Mouse (Mus musculus): Measurements from ENCODE around the gene Tenm3. TPM values are rescaled to one million over a fixed set of nuclear protein-coding genes. Genes with fewer than 3 reads are reported as not detected.

Tenm3 gene
- polyA plus RNA-seq, 1 experiment from 2014 or later = 8.3 TPM

GRCm38 (mm10) chr8:48690665-48691395 is 152.9 kb downstream of the Tenm3 start:
- no peak for ATAC-seq (ENCODE audit: insufficient number of reproducible peaks, insufficient read depth, low FRiP score, low read depth)
- Histone ChIP-seq H3K9me3 (ENCODE audit: control insufficient read depth, low read length) (no peaks in the 10 kb centered on the region), H3K4me3 (ENCODE audit: control insufficient read depth in 1 of 2, insufficient read depth in 1 of 2, low read depth in 1 of 2, low read length in 2 of 2) (no peak overlapping the region), H3K9ac (ENCODE audit: low read length) (no peak overlapping the region), H3K27me3 (ENCODE audit: control insufficient read depth, insufficient read depth, low read length) (no peaks in the 10 kb centered on the region), H3K4me2 (ENCODE audit: low read length) (peak overlapping the region; percentile 21; the same call in 1 of the 2 replicates), H3K27ac (replicated peaks in 1 of 2; ENCODE audit: control insufficient read depth in 1 of 2, insufficient read depth in 1 of 2, low read depth in 2 of 2, low read length in 2 of 2) (no peak overlapping the region), H3K4me1 (ENCODE audit: control insufficient read depth in 2 of 2, insufficient read depth in 2 of 2, low read length in 2 of 2) (peaks cover 6 to 22% of the 10 kb centered on the region in 2 experiments), H3K36me3 (ENCODE audit: control insufficient read depth, insufficient read depth, low read length) (no peaks in the 10 kb centered on the region)
- WGBS = 50% methylated on average over 10 of the region's 10 CpGs

- no peaks in the 10 kb centered on the region for H3K36me3 ChIP-seq (ENCODE audit: control insufficient read depth, insufficient read depth, low read length)
- H3K4me2 ChIP-seq (ENCODE audit: low read length) = no peak overlapping the region
- no peak overlapping the region for H3K4me3 ChIP-seq (ENCODE audit: control insufficient read depth in 1 of 2, insufficient read depth in 1 of 2, low read depth in 1 of 2, low read length in 2 of 2)
- no peak overlapping the region for H3K27ac ChIP-seq (replicated peaks in 1 of 2; ENCODE audit: control insufficient read depth in 1 of 2, insufficient read depth in 1 of 2, low read depth in 2 of 2, low read length in 2 of 2)
- peaks cover 6 to 22% of the 10 kb centered on the region in 2 experiments for H3K4me1 ChIP-seq (ENCODE audit: control insufficient read depth in 2 of 2, insufficient read depth in 2 of 2, low read length in 2 of 2)
- 69% methylated on average over 4 of the region's 4 CpGs for WGBS
- no peaks in the 10 kb centered on the region for H3K9me3 ChIP-seq (ENCODE audit: control insufficient read depth, low read length)
- H3K9ac ChIP-seq (ENCODE audit: low read length) = no peak overlapping the region
- H3K27me3 ChIP-seq (ENCODE audit: control insufficient read depth, insufficient read depth, low read length) = no peaks in the 10 kb centered on the region
- no peak for ATAC-seq (ENCODE audit: insufficient number of reproducible peaks, insufficient read depth, low FRiP score, low read depth)
Observed at GRCm38 (mm10) chr8:48688706-48689105, 155.0 kb downstream of the Tenm3 start.

- Histone ChIP-seq H3K4me1 (ENCODE audit: control insufficient read depth in 2 of 2, insufficient read depth in 2 of 2, low read length in 2 of 2) (peaks cover 6 to 22% of the 10 kb centered on the region in 2 experiments), H3K4me2 (ENCODE audit: low read length) (no peak overlapping the region), H3K4me3 (ENCODE audit: control insufficient read depth in 1 of 2, insufficient read depth in 1 of 2, low read depth in 1 of 2, low read length in 2 of 2) (no peak overlapping the region), H3K9me3 (ENCODE audit: control insufficient read depth, low read length) (no peaks in the 10 kb centered on the region), H3K36me3 (ENCODE audit: control insufficient read depth, insufficient read depth, low read length) (no peaks in the 10 kb centered on the region), H3K27me3 (ENCODE audit: control insufficient read depth, insufficient read depth, low read length) (no peaks in the 10 kb centered on the region), H3K27ac (replicated peaks in 1 of 2; ENCODE audit: control insufficient read depth in 1 of 2, insufficient read depth in 1 of 2, low read depth in 2 of 2, low read length in 2 of 2) (no peak overlapping the region), H3K9ac (ENCODE audit: low read length) (no peak overlapping the region)
- no peak for ATAC-seq (ENCODE audit: insufficient number of reproducible peaks, insufficient read depth, low FRiP score, low read depth)
- 37% methylated on average over 9 of the region's 9 CpGs for WGBS
Observed at GRCm38 (mm10) chr8:48688188-48688587, 155.6 kb downstream of the Tenm3 start.

GRCm38 (mm10) chr8:48673476-48673875 is 170.3 kb downstream of the Tenm3 start:
- H3K27me3 ChIP-seq (ENCODE audit: control insufficient read depth, insufficient read depth, low read length) = no peaks in the 10 kb centered on the region
- H3K4me2 ChIP-seq (ENCODE audit: low read length) = no peak overlapping the region
- H3K4me3 ChIP-seq (ENCODE audit: control insufficient read depth in 1 of 2, insufficient read depth in 1 of 2, low read depth in 1 of 2, low read length in 2 of 2) = no peak overlapping the region
- H3K27ac ChIP-seq (replicated peaks in 1 of 2; ENCODE audit: control insufficient read depth in 1 of 2, insufficient read depth in 1 of 2, low read depth in 2 of 2, low read length in 2 of 2) = no peak overlapping the region
- H3K9me3 ChIP-seq (ENCODE audit: control insufficient read depth, low read length) = no peaks in the 10 kb centered on the region
- H3K4me1 ChIP-seq (ENCODE audit: control insufficient read depth in 2 of 2, insufficient read depth in 2 of 2, low read length in 2 of 2) = peaks cover 0 to 3% of the 10 kb centered on the region in 2 experiments; a peak in 1 of 4 replicates
- 66% methylated on average over 2 of the region's 2 CpGs for WGBS
- H3K36me3 ChIP-seq (ENCODE audit: control insufficient read depth, insufficient read depth, low read length) = no peaks in the 10 kb centered on the region
- H3K9ac ChIP-seq (ENCODE audit: low read length) = no peak overlapping the region
- ATAC-seq (ENCODE audit: insufficient number of reproducible peaks, insufficient read depth, low FRiP score, low read depth) = no peak

- WGBS = 81% methylated on average over 11 of the region's 11 CpGs
- no peak overlapping the region for H3K4me3 ChIP-seq (ENCODE audit: control insufficient read depth in 1 of 2, insufficient read depth in 1 of 2, low read depth in 1 of 2, low read length in 2 of 2)
- ATAC-seq (ENCODE audit: insufficient number of reproducible peaks, insufficient read depth, low FRiP score, low read depth) = no peak
- H3K9ac ChIP-seq (ENCODE audit: low read length) = no peak overlapping the region
- H3K9me3 ChIP-seq (ENCODE audit: control insufficient read depth, low read length) = no peaks in the 10 kb centered on the region
- H3K4me2 ChIP-seq (ENCODE audit: low read length) = no peak overlapping the region
- peaks cover 0 to 3% of the 10 kb centered on the region in 2 experiments; a peak in 1 of 4 replicates for H3K4me1 ChIP-seq (ENCODE audit: control insufficient read depth in 2 of 2, insufficient read depth in 2 of 2, low read length in 2 of 2)
- H3K27me3 ChIP-seq (ENCODE audit: control insufficient read depth, insufficient read depth, low read length) = no peaks in the 10 kb centered on the region
- no peaks in the 10 kb centered on the region for H3K36me3 ChIP-seq (ENCODE audit: control insufficient read depth, insufficient read depth, low read length)
- no peak overlapping the region for H3K27ac ChIP-seq (replicated peaks in 1 of 2; ENCODE audit: control insufficient read depth in 1 of 2, insufficient read depth in 1 of 2, low read depth in 2 of 2, low read length in 2 of 2)
Observed at GRCm38 (mm10) chr8:48672471-48672870, 171.3 kb downstream of the Tenm3 start.

GRCm38 (mm10) chr8:48671318-48671717 is 172.4 kb downstream of the Tenm3 start:
- Histone ChIP-seq H3K27me3 (ENCODE audit: control insufficient read depth, insufficient read depth, low read length) (no peaks in the 10 kb centered on the region), H3K36me3 (ENCODE audit: control insufficient read depth, insufficient read depth, low read length) (no peaks in the 10 kb centered on the region), H3K9me3 (ENCODE audit: control insufficient read depth, low read length) (no peaks in the 10 kb centered on the region), H3K9ac (ENCODE audit: low read length) (no peak overlapping the region), H3K4me2 (ENCODE audit: low read length) (no peak overlapping the region), H3K4me1 (ENCODE audit: control insufficient read depth in 2 of 2, insufficient read depth in 2 of 2, low read length in 2 of 2) (peaks cover 0 to 3% of the 10 kb centered on the region in 2 experiments; a peak in 1 of 4 replicates), H3K4me3 (ENCODE audit: control insufficient read depth in 1 of 2, insufficient read depth in 1 of 2, low read depth in 1 of 2, low read length in 2 of 2) (no peak overlapping the region), H3K27ac (replicated peaks in 1 of 2; ENCODE audit: control insufficient read depth in 1 of 2, insufficient read depth in 1 of 2, low read depth in 2 of 2, low read length in 2 of 2) (no peak overlapping the region)
- ATAC-seq (ENCODE audit: insufficient number of reproducible peaks, insufficient read depth, low FRiP score, low read depth) = no peak
- 76% methylated on average over 4 of the region's 4 CpGs for WGBS

GRCm38 (mm10) chr8:48670895-48671294 is 172.9 kb downstream of the Tenm3 start:
- ATAC-seq (ENCODE audit: insufficient number of reproducible peaks, insufficient read depth, low FRiP score, low read depth) = no peak
- no peaks in the 10 kb centered on the region for H3K27me3 ChIP-seq (ENCODE audit: control insufficient read depth, insufficient read depth, low read length)
- WGBS = 33% methylated on average over 3 of the region's 3 CpGs
- no peaks in the 10 kb centered on the region for H3K36me3 ChIP-seq (ENCODE audit: control insufficient read depth, insufficient read depth, low read length)
- no peak overlapping the region for H3K4me2 ChIP-seq (ENCODE audit: low read length)
- H3K4me1 ChIP-seq (ENCODE audit: control insufficient read depth in 2 of 2, insufficient read depth in 2 of 2, low read length in 2 of 2) = peaks cover 0 to 3% of the 10 kb centered on the region in 2 experiments; a peak in 1 of 4 replicates
- no peaks in the 10 kb centered on the region for H3K9me3 ChIP-seq (ENCODE audit: control insufficient read depth, low read length)
- H3K9ac ChIP-seq (ENCODE audit: low read length) = no peak overlapping the region
- H3K27ac ChIP-seq (replicated peaks in 1 of 2; ENCODE audit: control insufficient read depth in 1 of 2, insufficient read depth in 1 of 2, low read depth in 2 of 2, low read length in 2 of 2) = no peak overlapping the region
- H3K4me3 ChIP-seq (ENCODE audit: control insufficient read depth in 1 of 2, insufficient read depth in 1 of 2, low read depth in 1 of 2, low read length in 2 of 2) = no peak overlapping the region

GRCm38 (mm10) chr8:48670387-48670786 is 173.4 kb downstream of the Tenm3 start:
- 50% methylated on average over 1 of the region's 1 CpGs for WGBS
- no peak overlapping the region for H3K27ac ChIP-seq (replicated peaks in 1 of 2; ENCODE audit: control insufficient read depth in 1 of 2, insufficient read depth in 1 of 2, low read depth in 2 of 2, low read length in 2 of 2)

More at GRCm38 (mm10) chr8:48670387-48670786, 173.4 kb downstream of the Tenm3 start:
- Histone ChIP-seq H3K4me1 (ENCODE audit: control insufficient read depth in 2 of 2, insufficient read depth in 2 of 2, low read length in 2 of 2) (peaks cover 0 to 3% of the 10 kb centered on the region in 2 experiments; a peak in 1 of 4 replicates), H3K36me3 (ENCODE audit: control insufficient read depth, insufficient read depth, low read length) (no peaks in the 10 kb centered on the region), H3K4me2 (ENCODE audit: low read length) (no peak overlapping the region), H3K4me3 (ENCODE audit: control insufficient read depth in 1 of 2, insufficient read depth in 1 of 2, low read depth in 1 of 2, low read length in 2 of 2) (no peak overlapping the region), H3K9me3 (ENCODE audit: control insufficient read depth, low read length) (no peaks in the 10 kb centered on the region), H3K9ac (ENCODE audit: low read length) (no peak overlapping the region), H3K27me3 (ENCODE audit: control insufficient read depth, insufficient read depth, low read length) (no peaks in the 10 kb centered on the region)
- no peak for ATAC-seq (ENCODE audit: insufficient number of reproducible peaks, insufficient read depth, low FRiP score, low read depth)

All from heart, embryonic 14.5 days (tissue).